Mouse (Mus musculus): ENCODE results near the gene Fggy. TPM values are rescaled to one million over a fixed set of nuclear protein-coding genes. Genes with fewer than 3 reads are reported as not detected.
A peak's percentile ranks its signal among the peaks of the same experiment; 100 is the strongest.

Gene Fggy
- total and polyA plus RNA-seq, 3 experiments, result 3.8 to 9.7 (median 7.4) TPM

DNA sequence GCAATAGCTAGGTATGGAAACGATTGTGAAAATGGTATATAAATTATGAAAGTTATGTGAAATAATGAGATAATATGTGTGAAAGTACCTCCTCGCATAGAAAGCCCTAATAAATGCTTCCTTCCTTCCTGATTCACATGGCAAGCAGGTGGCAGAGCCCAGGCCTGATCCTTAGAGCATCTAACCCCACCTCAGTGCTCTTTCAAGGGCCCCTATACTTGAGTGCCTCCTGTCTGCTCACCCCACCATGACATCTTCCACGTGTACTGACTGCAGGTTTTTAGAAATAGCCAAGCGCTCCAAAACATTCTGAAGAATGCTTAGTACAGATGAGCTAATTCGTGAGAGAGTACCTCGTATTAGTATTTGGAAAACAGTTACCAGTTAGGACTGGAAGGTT, 311.0 kb downstream of the Fggy start:
- no peak overlapping the region for H3K9ac ChIP-seq (ENCODE audit: low read depth, low read length)
- intact Hi-C loops (cut with DNase I), result no loop called here
- no peaks in the 10 kb centered on the region for H3K36me3 ChIP-seq (ENCODE audit: control insufficient read depth, insufficient read depth, low read length)
- H3K4me1 ChIP-seq (ENCODE audit: control insufficient read depth, insufficient read depth, low read length), result peaks cover 1% of the 10 kb centered on the region
- no peak for DNase-seq
- 78% methylated on average over 6 of the region's 6 CpGs for WGBS
- no peak overlapping the region for H3K4me3 ChIP-seq
- TF ChIP-seq CTCF (IDR thresholded peaks at IDR 0.05) (peak; percentile 27), POLR2A (IDR thresholded peaks at IDR 0.05; ENCODE audit: insufficient read depth, low read depth, low read length) (no peak), EP300 (IDR thresholded peaks at IDR 0.05; ENCODE audit: insufficient read depth, low read depth, low read length) (no peak)
- no peaks in the 10 kb centered on the region for H3K79me2 ChIP-seq (replicated peaks; ENCODE audit: control insufficient read depth, insufficient read depth, low read length)
- no peak overlapping the region for H3K27ac ChIP-seq
- no peaks in the 10 kb centered on the region for H3K27me3 ChIP-seq (ENCODE audit: control insufficient read depth, insufficient read depth, low read length)

DNA sequence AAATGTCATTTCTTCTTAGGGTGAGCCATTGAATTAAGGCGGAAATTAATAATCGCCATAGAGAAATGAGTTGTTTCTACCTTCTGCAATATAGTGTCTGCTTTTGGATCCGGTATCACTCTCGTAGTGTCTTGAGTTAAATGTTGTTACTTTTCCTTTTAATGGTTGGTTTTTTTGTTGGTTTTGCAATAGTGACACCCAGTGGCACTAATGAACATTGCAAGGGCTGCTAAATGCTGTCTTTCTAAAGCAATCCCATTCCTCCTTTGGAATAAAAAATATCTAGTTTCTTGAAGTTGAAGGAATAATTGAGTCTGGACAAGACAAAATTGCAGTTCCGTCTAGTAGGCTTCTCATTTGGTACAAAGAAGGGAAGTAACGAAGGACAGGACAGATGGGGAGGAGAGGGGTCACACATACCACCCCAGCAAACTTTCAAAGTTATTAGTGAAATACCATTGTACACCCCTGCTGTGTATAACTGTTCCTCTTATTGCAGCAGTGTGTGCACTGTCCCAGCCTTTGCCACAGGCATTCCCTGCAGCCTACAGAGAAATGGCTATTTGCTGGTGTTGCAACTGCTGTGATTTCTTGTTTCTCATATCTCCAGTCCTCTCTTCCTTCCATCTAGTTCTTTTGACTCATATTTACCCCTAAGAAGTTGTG, 314.0 kb downstream of the Fggy start:
- peak; percentile 18 to 58 for DNase-seq
- H3K36me3 ChIP-seq (ENCODE audit: control insufficient read depth, insufficient read depth, low read length), result no peaks in the 10 kb centered on the region
- H3K4me1 ChIP-seq (ENCODE audit: control insufficient read depth, insufficient read depth, low read length), result peaks cover 1% of the 10 kb centered on the region
- intact Hi-C loops (cut with DNase I), result loop anchor here (1.0 to 10.0 kb wide), 4 partner anchors 579 to 863 kb away; partner anchors contain the start of gene Jun
- H3K27ac ChIP-seq, result no peak overlapping the region
- no peaks in the 10 kb centered on the region for H3K27me3 ChIP-seq (ENCODE audit: control insufficient read depth, insufficient read depth, low read length)
- H3K9ac ChIP-seq (ENCODE audit: low read depth, low read length), result no peak overlapping the region
- no peak overlapping the region for H3K4me3 ChIP-seq
- WGBS, result 15% methylated on average over 6 of the region's 6 CpGs
- no peaks in the 10 kb centered on the region for H3K79me2 ChIP-seq (replicated peaks; ENCODE audit: control insufficient read depth, insufficient read depth, low read length)
- TF ChIP-seq CTCF (IDR thresholded peaks at IDR 0.05) (peak; percentile 97), EP300 (IDR thresholded peaks at IDR 0.05; ENCODE audit: insufficient read depth, low read depth, low read length) (no peak), POLR2A (IDR thresholded peaks at IDR 0.05; ENCODE audit: insufficient read depth, low read depth, low read length) (no peak)

DNA sequence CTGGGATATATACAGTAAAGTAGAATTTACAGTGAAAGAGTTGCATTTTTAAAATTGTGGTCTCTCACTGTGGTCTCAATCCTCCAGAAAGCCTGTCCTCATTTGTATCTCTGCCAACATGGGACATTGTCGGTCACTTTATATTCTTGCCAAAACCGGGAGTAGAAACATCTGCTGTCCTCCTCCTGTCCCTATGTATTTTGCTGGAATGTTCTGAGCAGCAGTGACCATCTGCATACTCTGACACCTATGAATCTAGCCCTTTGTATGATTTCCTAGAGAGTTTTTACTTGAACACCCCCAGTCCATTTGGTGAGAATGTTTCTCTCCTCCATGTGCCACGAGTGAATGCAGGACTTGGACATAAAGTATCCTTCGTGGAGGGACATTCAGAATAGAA, 318.6 kb downstream of the Fggy start:
- Histone ChIP-seq H3K36me3 (ENCODE audit: control insufficient read depth, insufficient read depth, low read length) (no peaks in the 10 kb centered on the region), H3K27me3 (ENCODE audit: control insufficient read depth, insufficient read depth, low read length) (no peaks in the 10 kb centered on the region), H3K27ac (no peak overlapping the region), H3K9ac (ENCODE audit: low read depth, low read length) (no peak overlapping the region), H3K4me3 (no peak overlapping the region), H3K4me1 (ENCODE audit: control insufficient read depth, insufficient read depth, low read length) (peaks cover 1% of the 10 kb centered on the region), H3K79me2 (replicated peaks; ENCODE audit: control insufficient read depth, insufficient read depth, low read length) (no peaks in the 10 kb centered on the region)
- intact Hi-C loops (cut with DNase I), result loop anchor here (10.0 kb wide), 1 partner anchor 711 kb away; no protein-coding TSS in a partner anchor
- WGBS, result 70% methylated on average over 4 of the region's 4 CpGs
- TF ChIP-seq EP300 (IDR thresholded peaks at IDR 0.05; ENCODE audit: insufficient read depth, low read depth, low read length) (no peak), POLR2A (IDR thresholded peaks at IDR 0.05; ENCODE audit: insufficient read depth, low read depth, low read length) (no peak), CTCF (IDR thresholded peaks at IDR 0.05) (no peak)
- DNase-seq, result no peak

DNA sequence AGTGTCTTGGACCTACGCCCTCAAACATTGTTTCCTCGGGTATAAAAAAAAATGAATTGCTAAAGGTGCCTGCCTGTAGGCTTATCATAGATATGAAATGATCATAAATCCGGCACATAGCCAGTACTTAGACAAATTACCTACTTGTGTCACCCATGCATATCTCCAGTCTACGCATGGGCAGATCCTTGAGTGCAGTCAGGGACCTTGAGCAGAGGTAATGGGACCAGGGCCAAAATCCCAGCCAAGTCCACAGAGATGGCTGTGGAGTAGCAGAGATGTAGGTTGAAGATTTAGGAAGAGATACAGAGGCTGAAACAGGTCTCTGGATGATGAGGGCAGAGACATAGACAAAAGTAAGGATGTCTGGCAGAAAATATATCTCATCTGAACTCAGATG, 320.1 kb downstream of the Fggy start:
- Histone ChIP-seq H3K9ac (ENCODE audit: low read depth, low read length) (no peak overlapping the region), H3K79me2 (replicated peaks; ENCODE audit: control insufficient read depth, insufficient read depth, low read length) (no peaks in the 10 kb centered on the region), H3K4me3 (no peak overlapping the region), H3K4me1 (ENCODE audit: control insufficient read depth, insufficient read depth, low read length) (no peaks in the 10 kb centered on the region), H3K36me3 (ENCODE audit: control insufficient read depth, insufficient read depth, low read length) (no peaks in the 10 kb centered on the region), H3K27ac (no peak overlapping the region), H3K27me3 (ENCODE audit: control insufficient read depth, insufficient read depth, low read length) (no peaks in the 10 kb centered on the region)
- WGBS, result 84% methylated on average over 4 of the region's 4 CpGs
- no peak for TF ChIP-seq CTCF (IDR thresholded peaks at IDR 0.05)
- TF ChIP-seq EP300 (IDR thresholded peaks at IDR 0.05; ENCODE audit: insufficient read depth, low read depth, low read length), result no peak
- no peak for TF ChIP-seq POLR2A (IDR thresholded peaks at IDR 0.05; ENCODE audit: insufficient read depth, low read depth, low read length)
- DNase-seq, result no peak
- intact Hi-C loops (cut with DNase I), result loop anchor here (10.0 kb wide), 1 partner anchor 713 kb away; no protein-coding TSS in a partner anchor

GRCm38 (mm10) chr4:95881751-95882350, 324.5 kb downstream of the Fggy start:
- WGBS, result 55% methylated on average over 4 of the region's 4 CpGs
- Histone ChIP-seq H3K4me3 (no peak overlapping the region), H3K4me1 (ENCODE audit: control insufficient read depth, insufficient read depth, low read length) (no peaks in the 10 kb centered on the region), H3K27me3 (ENCODE audit: control insufficient read depth, insufficient read depth, low read length) (no peaks in the 10 kb centered on the region), H3K36me3 (ENCODE audit: control insufficient read depth, insufficient read depth, low read length) (no peaks in the 10 kb centered on the region), H3K27ac (no peak overlapping the region), H3K79me2 (replicated peaks; ENCODE audit: control insufficient read depth, insufficient read depth, low read length) (no peaks in the 10 kb centered on the region), H3K9ac (ENCODE audit: low read depth, low read length) (no peak overlapping the region)
- no peak for DNase-seq
- TF ChIP-seq CTCF (IDR thresholded peaks at IDR 0.05), result no peak
- no peak for TF ChIP-seq EP300 (IDR thresholded peaks at IDR 0.05; ENCODE audit: insufficient read depth, low read depth, low read length)
- no peak for TF ChIP-seq POLR2A (IDR thresholded peaks at IDR 0.05; ENCODE audit: insufficient read depth, low read depth, low read length)
- intact Hi-C loops (cut with DNase I), result no loop called here
